Mouse (Mus musculus) CD4-positive, CD25-positive, alpha-beta regulatory T cell, adult 4 months (primary cell): Measurements from ENCODE around the gene Lrmp. TPM values are rescaled to one million over a fixed set of nuclear protein-coding genes. Genes with fewer than 3 reads are reported as not detected.

Experiments used
- ATAC-seq: one replicate; pipeline ENCODE4 v1.8.0; 2017
- polyA plus RNA-seq, 2 experiments: library from polyadenylated mRNA; unstranded; fragments of 100-300 nt; shearing (Covaris generic); gene quantifications; one replicate each; pipeline ENCODE4 v1.2.1; 2017

Lrmp gene
- polyA plus RNA-seq, 2 experiments from 2014 or later = 157 to 238 TPM

DNA sequence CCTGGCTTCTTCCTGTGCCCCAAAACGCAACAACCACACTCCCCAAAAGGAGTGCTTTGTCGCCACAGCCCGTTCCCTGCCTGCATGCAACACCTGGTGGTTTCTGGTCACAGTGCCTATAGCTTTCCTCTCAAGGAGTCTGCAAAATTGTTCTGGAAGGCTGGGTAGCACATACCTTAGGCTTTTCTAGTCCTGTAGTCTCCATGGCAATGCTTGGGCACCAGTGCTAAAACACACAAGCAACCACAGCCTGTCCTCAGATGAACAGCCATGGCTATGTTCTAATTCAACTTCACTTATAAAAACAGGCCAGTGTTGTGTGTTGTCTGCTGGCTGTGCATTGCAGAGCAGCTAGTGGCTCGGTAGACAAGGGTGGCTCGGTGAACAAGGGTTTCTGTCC lies 21.4 kb downstream of the Lrmp start:
- ATAC-seq = no peak

DNA sequence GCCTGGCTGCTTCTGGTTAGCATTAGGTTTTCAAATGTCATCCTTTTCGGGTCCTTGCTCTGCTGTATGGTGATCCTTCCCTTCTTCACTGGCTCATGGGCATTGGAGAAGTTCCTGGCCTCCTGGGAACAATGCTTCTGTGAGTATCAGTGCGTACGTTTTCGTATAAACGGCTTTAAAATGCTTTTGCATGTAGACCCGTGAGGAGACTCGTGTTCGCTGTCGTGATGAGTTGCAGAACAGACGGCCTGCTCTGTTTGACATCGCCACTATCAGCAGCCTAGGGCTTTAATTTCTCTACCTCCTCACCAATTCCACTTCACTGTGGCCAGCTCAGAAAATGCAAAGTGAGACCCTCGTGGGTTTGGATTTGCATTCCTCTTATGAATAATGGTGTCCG lies 23.8 kb downstream of the Lrmp start:
- ATAC-seq = no peak

DNA sequence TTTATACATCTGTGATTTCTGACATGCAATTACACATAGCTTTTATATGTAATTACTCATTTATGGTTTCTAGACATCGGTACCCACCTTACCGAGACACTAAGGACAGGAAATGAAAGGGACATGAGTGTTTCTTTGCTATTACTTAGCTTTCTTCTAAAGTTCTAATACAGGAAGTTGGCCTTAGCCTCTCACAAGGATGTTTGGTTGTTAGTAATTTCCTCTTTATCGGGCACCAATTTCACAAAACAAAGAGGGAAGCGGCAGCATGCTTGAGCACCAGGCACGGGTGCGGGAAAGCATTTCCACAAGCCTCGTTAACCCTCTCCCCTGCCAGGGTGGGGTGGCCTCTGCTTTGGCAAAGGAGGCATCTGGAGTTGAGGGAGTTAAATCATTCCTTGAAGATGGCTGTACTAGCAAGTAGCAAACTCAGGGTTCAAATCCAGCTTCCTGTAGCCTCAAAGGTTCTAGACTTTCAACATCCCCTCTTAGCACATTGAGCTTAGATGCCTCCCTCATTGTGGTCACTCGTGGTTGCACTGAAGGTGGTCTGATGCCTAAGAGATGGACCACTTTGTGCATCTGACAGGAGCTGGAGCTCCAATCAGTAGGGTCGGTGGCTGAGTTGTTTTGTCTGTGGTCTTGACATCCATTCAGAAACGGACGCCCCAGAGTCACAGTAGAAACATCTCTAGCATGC lies 24.5 kb downstream of the Lrmp start:
- ATAC-seq = peak; percentile 68

DNA sequence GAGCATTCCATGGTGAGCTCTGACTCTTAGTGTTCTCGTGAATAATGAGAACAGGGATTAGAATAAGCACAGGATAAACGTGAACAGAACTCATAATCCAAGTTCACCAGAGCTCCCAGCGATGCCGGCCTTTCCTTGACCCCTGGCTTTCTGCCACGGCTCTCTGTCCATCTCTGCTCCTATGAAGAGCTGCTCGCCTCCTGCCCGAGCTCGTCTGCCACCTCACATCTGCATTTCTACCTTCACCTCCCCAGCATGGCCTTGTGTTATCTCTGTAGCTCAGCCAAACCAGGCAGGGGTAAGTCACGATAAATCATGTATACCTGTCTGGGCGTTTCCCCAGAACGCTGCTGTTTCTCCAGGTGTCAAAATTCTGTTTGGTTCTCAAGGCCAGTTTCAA lies 25.3 kb downstream of the Lrmp start:
- no peak for ATAC-seq

DNA sequence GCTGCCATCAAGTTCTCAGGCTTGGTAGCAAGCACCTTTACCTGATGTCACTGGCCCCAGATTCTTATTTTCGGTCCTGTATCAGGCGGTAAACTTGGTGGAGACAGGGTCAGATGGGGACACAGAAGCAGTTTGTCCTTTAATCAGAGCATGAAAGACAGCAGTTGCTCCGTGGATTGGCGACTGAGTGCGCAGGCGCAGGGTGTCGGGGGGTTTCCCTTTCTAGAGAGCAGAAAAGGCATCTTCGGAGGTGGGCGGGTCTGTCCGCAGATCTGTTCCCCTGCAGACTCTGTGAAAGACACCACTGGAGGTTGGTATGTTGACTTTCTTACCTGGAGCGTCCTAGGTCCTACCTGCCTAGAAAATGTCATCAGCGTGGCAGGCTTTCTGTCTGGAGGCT lies 26.4 kb downstream of the Lrmp start:
- ATAC-seq = peak; percentile 60

- no peak for ATAC-seq
These were observed 29.7 kb downstream of the Lrmp start for GRCm38 (mm10) chr6:145145173-145145572.

GRCm38 (mm10) chr6:145147716-145148115 lies 32.3 kb downstream of the Lrmp start:
- no peak for ATAC-seq

GRCm38 (mm10) chr6:145149054-145149453 lies 33.6 kb downstream of the Lrmp start:
- ATAC-seq = peak; percentile 59

DNA sequence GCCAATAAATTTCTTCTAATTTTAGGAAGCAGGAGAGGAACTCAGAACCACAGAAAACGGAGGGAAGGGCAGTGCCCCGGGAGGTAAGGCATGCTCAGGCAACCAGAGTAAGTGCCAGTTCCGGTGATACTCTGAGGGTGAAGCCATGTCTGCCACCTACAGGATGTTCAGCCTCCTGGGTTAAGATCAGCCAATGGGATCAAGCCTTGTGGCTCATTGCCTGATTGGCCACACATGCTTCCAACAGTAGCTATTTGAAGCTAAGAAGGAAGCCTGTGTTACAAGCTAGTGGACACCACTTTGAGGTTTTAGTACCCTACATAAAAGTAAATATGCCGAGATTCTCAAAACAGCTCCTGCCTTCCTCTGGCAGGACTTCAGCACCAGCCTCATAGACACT lies 43.2 kb downstream of the Lrmp start:
- peak; percentile 91 for ATAC-seq

DNA sequence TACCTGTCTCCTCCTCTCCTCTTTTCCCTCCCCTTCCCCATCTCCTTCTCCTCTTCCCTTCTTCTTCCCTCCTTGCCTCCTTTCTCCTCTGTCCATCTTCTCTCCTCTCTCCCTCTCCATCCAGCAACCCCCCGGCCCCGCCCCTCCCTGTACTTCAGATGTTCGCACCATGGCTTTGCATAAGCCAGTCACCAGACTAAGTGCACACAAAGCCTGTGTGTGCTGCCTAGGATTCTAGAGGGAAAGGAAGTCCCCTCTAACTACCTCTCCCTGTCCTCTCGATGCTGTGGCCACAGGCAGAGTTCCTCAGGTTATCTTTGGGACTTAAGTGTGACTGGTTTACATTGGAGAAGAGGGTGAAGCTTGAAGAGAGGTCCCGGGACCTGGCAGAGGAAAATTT lies 45.1 kb downstream of the Lrmp start:
- no peak for ATAC-seq

- no peak for ATAC-seq
These were observed 56.6 kb downstream of the Lrmp start for GRCm38 (mm10) chr6:145171892-145172606.

DNA sequence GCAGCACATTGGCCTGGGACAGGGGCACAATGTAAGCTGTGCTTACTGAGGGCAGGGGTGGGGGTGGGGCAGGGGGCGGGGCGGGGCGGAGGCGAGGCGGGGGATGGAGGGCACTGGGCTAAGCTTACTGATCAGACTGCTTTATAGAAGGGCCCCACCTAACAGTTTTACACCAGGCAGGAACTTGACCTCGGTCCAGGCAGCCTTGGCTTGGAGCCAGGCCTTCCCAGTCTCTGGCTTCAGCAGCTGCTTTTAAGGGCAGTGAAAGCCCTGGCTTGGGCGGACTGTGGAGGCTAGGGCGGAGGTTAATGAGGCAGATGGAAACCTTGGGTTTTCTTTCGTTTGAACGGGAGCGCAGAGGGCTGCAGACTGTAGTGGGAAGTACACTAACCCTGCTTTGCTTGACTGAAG lies 58.3 kb downstream of the Lrmp start:
- ATAC-seq = no peak

DNA sequence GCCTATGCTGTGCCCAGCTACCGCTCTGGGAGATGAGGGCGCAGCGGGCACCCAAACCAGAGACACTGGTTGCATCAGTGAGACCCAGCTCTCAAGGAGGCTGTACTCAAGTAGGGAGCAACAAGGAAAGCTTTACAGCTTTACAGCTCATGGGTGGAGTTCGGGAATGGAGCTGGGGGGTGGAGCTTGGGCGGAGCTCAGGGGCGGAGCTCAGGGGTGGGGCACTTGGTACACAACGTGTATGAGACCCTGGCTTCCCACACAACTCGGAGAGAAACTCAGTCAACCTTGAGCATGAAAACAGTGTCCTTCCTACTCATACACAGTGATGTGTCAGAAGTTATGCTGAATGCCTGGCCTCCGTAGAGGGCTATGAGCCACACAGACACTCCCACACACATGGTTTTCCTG lies 60.1 kb downstream of the Lrmp start:
- no peak for ATAC-seq

- no peak for ATAC-seq
These were observed 61.0 kb downstream of the Lrmp start for GRCm38 (mm10) chr6:145176474-145176873.

DNA sequence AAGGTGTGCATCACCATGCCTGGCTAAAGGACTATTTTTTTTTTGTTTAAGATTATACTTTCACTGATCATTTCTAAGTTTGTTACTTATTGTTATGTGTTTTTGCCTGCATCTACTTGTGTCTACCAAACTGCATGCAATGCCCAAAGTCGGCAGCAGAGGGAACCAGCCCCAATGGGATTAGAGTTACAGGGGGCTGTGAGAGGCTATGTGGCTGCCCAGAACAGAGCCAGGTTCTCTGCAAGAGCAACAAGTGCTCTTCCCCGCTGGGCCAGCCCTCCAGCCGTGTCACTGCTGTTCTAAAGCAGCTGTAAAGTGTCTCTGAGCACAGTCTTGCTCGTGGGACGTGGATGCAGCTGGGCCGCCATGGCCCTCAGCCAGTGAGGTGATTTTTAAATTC lies 64.2 kb downstream of the Lrmp start:
- ATAC-seq = peak; percentile 77

- no peak for ATAC-seq
These were observed 66.6 kb downstream of the Lrmp start for GRCm38 (mm10) chr6:145182044-145182443.

DNA sequence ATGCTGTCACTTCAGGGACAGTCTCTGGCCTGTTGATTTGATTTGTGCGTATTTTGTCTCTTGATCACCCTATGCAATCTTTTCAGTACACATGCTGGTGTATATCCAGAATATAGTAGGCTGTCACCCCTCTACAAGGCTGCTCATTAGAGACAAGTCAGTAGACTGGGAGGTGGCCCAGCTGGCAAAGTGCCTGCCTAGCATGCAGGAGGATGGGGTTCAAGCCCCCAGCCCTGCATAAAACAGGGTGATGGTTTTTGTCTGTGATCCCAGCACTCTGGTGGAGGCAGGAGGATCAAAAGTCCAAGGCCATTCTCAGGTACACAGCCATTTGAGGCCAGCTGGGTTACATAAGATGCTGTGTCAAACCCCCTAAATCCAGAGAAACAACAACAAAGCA lies 70.6 kb downstream of the Lrmp start:
- ATAC-seq = no peak

DNA sequence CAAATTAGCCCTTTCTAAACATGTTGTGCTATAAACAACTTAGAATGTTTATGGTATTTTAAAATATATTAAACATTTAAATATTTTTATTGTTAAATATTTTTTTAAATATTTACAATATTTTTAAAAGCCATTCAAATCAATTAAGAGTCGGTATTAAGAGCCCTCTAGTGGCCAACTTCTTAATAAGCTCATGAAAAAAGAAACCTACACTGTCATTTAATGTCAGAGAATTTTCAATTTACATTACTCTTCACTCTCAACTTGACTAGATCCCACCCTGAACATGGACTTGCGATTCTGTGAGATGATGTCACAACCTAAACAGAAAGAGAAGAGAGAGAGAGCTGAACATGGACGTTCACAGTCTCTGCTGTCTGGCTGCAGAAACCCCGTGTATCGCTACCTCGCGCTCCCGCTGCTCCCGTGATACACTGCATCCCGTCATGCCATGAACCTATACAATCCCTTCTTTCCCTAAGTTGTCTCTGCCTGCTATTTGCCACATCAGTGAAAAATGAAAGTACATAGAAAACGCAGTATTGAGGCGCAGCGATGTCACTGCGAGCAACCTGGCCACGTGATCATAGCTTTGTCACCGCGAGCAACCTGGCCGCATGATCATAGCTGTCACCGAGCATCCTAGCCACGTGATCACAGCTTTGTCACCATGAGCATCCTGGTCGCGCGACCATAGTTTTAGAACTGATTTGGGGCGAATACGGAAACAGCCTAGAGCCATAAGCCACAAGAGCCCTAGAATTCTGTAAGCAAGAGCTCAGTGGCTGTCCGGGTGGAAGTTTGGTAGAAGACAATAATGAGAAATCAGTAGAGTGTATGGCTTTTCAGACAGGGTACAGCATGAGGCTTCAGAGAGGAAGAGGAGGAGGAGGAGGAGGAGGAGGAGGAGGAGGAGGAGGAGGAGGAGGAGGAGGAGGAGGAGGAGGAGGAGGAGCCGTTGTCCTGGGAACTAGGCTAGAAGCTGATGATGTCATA lies 71.9 kb downstream of the Lrmp start:
- ATAC-seq = peak; percentile 92

DNA sequence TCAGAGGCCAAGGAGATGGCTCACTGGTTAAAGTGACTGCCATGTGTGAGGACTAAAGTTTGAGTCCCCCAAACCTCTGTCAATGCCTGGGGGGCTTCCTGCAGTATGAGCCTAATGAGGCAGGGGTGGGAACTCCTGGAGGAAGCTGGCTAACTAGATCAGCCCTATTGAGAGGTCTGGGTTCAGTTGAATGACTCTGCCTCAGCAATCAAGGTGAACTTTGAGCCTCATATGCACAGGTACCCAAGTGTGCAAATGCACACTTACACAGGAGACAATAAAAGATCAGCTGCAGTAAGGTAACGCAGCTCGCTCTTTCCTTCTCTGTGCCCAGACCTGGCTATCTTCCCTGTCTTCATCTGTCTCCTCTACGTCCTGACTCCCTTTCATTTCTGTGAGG lies 77.6 kb downstream of the Lrmp start:
- ATAC-seq = no peak

- ATAC-seq = peak; percentile 97
These were observed 78.0 kb downstream of the Lrmp start for GRCm38 (mm10) chr6:145193446-145193845.

DNA sequence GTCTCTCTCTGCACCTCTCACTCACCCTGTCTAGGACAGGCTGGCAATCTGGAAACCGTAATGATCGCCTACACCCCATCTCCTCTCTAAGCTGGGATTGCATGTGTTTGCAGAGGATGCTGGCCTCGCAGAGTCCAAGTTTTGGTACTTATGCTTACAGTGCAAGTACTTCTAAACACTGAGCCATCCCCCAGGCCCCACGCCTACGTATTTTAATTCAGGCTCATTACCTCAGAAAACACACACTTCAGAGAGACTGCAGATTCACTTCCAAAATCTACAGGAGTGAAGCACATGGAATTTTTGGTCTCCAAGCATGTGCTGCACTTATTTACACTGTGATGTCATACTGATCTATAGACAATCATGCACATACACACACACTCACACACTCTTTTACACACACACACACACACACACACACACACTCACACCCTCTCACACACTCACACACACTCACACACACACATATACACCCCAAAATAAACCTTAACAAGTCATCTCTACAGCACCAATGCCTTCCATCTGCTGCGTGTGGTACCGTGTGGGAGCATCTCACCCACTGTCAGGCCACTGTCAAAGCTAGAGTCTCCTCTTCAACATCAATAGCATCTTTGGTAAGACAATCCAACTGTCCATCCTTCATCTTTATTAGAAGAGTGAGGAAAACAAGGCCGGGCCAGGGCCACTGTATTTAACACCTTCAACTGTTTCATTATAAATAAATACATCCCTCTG lies 82.7 kb downstream of the Lrmp start:
- ATAC-seq = no peak

DNA sequence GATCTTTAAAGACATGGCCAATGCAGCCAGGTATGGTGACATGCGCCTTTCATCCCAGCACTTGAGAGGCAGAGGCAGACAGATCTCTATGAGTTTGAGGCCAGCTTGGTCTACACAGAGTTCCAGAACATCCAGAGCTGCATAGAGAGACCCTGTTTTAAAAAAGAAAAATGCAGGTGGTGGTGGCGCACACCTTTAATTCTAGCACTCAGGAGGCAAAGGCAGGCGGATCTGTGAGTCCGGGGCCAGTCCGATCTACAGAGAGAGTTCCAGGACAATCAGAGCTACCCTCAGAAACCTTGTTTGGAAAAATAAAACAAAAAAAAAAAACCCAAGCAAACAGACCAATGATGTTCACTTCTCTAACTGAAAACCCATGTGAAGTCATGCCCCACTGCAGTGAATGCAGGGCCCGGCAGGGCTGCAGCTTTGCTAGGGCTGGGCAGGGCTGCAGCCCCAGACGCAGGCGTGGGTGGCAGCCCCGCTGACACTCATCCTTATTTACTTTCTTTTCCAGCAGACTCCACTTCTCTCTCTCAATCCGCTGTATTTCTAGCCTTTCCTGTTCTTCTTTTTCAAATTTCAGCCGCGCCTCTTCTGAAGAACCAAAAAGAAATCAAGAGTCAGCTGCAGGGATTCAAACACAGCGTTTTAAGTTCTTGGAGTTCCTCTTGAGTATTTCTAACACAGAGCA lies 87.1 kb downstream of the Lrmp start:
- no peak for ATAC-seq
